Mouse (Mus musculus) CD4-positive helper T cell, adult 2 months (primary cell): ENCODE results near the gene Msi2.

Experiments used
- DNase-seq: peaks from one replicate; pipeline ENCODE4 v3.0.0-alpha.2; 2012; ENCODE audit warnings: low read depth, missing footprints, low spot score

Gene Msi2

DNA sequence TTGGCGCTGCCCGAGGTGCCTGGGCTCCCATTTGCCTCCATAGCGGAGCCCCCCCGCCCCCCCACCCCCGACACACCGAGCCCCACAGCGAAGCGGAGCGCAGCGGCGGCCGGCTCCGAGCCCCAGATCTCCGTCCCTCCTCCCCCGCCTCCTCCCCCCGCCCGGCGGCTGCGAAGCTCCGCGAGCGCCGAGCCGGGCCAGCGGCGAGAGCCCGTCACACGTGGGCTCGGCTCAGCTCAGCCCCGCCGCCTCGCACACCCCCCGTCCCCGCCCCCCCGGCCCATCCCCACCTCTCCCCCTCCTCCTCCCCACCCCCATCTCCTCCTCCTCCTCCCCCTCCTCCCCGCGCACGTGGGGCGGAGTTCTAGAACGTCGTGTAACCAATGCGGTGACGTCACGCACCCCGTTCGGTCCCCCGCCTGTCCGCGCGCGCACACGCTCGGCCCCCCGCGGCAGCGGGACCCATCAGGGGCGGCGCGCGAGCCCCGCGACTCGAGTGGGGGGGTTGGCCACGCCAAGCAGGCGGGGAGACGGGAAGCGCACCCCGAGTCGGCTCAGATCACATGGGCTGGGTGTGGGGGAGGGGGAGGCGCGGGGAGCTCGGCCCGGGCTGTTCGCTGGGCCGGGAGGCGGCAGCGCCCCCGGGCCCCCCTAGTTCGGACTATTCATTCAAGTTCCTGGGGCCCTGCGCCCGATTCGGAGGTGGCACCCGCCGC lies at the start of gene Msi2:
Gene Msi2, minus strand, starts transcription at position 464 of the 716 bp plus-strand sequence.
- peak; percentile 95 for DNase-seq

DNA sequence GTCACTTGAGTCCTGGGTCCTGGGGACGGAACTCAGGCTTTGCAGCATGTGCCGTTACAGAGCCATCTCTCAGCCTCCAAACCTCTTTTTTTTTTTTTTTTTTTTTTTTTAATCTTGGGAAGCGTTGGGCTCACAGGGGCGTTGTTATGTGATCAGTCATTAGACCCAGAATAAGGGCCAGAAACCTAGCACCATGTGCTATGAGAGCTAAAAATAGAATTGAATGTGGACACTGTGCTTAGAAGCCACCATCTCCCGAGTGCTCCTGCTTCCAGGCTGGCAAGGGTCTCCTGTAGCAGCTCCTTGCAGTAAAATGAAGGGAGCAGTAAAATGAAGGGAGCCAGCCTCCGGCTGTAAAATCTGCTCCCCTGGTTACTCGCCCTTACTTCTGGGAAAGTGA lies 47.3 kb upstream of the Msi2 start:
- DNase-seq: no peak

DNA sequence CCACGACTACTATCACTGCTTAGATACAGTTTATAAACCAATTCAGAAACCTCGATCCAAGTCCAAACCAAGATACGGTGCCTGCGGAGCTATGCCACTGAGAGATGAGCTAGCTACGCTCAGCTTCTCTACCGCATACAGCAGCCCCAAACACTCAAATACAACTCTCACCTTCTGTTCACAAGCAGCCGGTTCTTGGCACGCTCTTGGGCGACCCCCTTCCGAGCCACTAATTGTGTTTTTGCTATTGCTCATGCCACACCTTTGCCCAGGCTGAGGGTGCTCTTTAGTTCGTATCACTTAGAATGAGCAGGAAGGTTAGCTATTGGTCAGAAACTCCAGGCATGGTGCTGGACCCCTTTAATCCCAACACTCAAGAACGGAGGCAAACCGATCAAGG lies 45.1 kb upstream of the Msi2 start:
- no peak for DNase-seq

DNA sequence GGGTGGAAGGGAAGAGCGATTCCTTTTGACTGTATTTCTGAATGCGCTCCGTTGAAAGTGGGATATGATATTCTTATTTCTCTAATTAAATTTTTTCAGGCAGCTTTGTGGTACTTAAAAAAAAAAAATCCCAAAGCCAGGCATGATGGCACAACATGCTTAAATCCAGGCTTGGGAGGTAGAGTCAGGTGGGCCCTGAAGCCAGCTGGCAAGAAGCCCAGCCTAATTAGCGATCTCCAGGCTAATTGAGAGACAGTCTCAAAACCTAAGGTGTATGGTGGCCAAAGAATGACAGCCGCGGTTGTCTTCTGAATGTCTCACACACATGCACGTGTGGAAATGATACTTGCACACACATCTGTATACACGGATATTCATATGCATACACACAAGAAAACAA lies 41.2 kb upstream of the Msi2 start:
- no peak for DNase-seq

GRCm38 (mm10) chr11:88758402-88758801 lies 40.1 kb upstream of the Msi2 start:
- no peak for DNase-seq

DNA sequence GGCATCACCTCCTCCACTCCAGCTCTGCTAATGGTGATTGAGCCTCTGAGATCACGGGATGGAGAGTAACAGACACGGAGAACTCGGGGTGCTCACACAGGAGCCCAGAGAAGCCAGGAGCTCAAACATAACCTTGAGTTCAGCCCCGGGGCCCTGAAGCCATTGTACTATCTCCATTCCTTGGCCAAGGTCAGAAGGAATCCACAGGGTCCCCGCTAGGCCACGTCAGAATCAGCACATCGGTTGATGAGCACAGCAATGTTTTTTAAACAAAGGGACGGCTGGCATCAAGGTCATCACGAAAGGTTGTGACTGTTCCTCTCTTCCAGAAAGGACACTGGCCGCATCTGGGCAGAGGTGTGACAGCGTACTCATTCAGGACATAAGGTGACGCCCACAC lies 27.0 kb upstream of the Msi2 start:
- no peak for DNase-seq

- no peak for DNase-seq
These were observed 21.4 kb upstream of the Msi2 start for GRCm38 (mm10) chr11:88739574-88740295.

- DNase-seq: no peak
These were observed 11.1 kb upstream of the Msi2 start for GRCm38 (mm10) chr11:88729363-88729762.

DNA sequence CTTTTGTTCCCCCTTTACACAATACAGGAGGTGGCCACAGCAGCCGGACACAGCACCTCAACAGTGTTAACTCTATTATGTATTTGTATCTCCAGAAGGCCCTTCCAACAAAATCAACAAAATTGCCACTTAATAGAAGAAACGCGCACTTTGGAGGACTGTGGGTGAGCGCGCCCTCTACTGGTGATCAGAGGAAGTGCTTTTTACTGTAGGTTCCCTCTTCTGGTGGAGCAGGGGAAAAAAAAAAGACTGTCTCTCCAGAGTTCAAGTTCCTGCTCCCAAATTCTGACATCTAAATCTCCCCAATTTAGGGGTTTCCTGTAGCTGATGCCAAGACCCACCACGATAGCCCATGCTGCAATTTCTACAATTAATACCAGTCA lies 10.2 kb upstream of the Msi2 start:
- DNase-seq: peak; percentile 78

- no peak for DNase-seq
These were observed 9.6 kb upstream of the Msi2 start for GRCm38 (mm10) chr11:88727768-88728507.

GRCm38 (mm10) chr11:88721144-88721636 lies 2.9 kb upstream of the Msi2 start:
- no peak for DNase-seq

DNA sequence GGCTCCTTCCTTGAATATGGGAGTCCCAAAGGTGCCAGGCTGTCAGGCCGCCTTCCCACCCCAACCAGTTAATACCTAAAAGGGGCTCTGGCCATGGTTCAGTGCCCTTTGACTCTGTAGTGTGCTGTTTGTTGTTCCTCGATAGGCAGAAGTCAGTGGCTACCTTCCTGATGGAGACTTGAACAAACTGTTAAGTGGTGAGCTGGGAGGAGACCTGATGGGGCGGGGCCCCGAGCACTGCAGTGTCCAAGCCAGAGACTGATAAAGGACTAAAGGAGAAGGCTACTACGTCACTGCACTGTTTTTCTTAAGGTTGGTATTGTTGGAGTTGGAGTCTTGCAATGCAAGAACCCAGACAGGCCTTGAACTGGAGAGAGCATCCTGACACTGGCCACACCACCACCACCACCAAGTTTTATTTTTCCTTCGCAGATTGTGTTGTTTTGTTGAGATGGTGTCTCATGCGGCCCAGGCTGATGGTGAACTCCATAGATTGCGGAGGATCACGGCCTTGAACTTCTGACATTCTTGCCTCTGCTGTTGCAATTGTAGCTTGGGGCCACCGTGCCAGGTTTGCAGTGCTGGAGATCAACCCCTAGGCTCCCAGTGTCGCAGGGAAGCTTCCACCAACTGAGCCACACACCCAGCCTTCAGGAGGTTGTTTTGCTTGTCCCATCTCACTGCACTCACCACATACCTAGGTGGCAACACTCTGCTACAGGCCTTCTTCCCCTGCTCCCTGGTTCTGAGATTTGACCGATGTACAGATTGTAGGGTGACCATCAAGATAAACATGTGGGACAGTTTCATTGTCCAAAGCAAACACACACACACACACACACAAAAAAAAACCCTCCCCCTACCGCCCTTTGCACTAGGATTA lies 2.2 kb upstream of the Msi2 start:
- no peak for DNase-seq

DNA sequence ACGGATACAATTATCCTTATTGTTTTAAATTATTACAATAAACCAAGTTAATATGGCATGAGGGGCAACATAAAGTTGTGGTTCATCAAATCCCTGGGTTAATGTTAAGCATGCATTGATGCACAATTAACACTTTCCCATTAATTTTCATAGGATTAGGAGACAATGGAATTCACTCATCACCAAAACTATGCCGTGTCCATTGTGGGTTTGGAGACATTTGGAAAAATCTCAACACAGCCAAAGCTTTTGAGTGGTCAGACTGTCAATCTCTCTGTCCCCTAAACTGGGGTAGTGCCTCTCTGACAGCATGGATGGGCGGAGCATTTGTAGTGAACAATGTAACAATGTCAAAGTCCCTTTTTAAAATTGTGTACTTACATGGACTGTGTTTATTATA lies 1.3 kb upstream of the Msi2 start:
- DNase-seq: no peak

GRCm38 (mm10) chr11:88718766-88719595 lies 668 bp upstream of the Msi2 start:
- peak; percentile 66 for DNase-seq

GRCm38 (mm10) chr11:88717644-88718049 lies 666 bp downstream of the Msi2 start:
- peak; percentile 71 for DNase-seq

- peak; percentile 36 for DNase-seq
These were observed 1.2 kb downstream of the Msi2 start for GRCm38 (mm10) chr11:88717016-88717643.

DNA sequence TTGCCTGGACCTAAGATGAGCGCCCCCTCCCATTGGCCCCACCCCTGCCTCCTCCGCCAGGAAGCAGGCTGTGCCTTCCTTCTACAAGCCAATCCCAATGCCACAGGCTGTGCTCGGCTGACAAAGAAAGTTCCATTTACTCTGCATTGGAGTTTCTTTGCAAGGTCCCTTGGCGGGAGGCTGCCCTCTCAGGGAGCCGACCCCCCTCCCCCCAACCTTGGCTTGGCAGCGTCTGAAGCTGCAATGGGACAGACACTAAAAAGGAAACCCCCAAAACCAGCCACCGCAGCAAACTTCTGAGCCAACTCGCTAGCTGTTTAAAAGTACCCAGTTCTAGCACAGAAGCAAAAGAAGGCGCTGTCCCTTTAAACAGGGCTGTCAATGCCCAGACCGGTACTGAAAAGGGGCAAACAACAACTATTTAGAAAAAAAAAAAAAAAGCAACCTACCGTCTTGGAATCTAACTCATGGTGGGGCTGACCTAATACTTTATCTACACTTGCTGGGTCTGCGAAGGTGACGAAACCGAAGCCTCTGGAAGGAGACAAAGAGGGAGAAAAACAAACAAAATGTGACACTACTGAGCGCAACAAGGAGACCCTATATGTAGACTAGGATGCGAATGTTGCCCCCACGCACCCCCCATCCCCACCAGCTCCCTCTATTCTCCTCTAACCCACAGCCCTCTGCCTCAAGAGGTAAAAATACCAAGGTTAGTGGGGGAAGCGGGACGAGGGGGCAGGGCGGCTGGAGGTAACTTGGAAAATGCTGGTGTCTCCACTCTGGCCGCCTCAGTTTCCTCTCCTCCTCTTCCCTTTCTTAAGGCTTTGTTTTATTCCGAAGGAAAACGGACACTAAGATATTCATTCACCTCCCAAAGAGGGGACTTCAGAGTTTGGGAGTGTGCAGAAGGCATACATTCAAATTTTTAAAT lies 2.0 kb downstream of the Msi2 start:
- DNase-seq: peak; percentile 47

- DNase-seq: no peak
These were observed 3.0 kb downstream of the Msi2 start for GRCm38 (mm10) chr11:88715299-88715698.

- no peak for DNase-seq
These were observed 4.2 kb downstream of the Msi2 start for GRCm38 (mm10) chr11:88714127-88714526.
